Mouse (Mus musculus) limb, embryonic 14.5 days (tissue): Measurements from ENCODE around the gene H60b. TPM values are rescaled to one million over a fixed set of nuclear protein-coding genes. Genes with fewer than 3 reads are reported as not detected.
"Not testable (repeated sequence)": the region's sequence is repeated elsewhere in the genome, so short reads cannot be mapped to it uniquely, and the experiment has no call there.

Experiments
- ATAC-seq: fragments of 200-750 bp; cut with Nextera tagmentation; 2 replicates; pipeline ENCODE4 v1.8.0; 2017; ENCODE audit warnings: low read depth, moderate number of reproducible peaks, moderate TSS enrichment; ENCODE audit not compliant: low FRiP score
- DNase-seq: peaks from one replicate; pipeline ENCODE4 v3.0.0-alpha.2; 2015; ENCODE audit warnings: low spot score
- H3K27ac ChIP-seq: fragments of 300-500 bp; sonication (generic); replicated peaks from 2 replicates; pipeline ENCODE4 v1.5.1; 2014; ENCODE audit warnings: low read depth, mild to moderate bottlenecking, low read length, moderate library complexity, mixed read lengths
- H3K27me3 ChIP-seq: fragments of 300-500 bp; sonication (generic); 2 replicates; pipeline ENCODE4 v1.6.1; 2014; ENCODE audit warnings: low read length, mixed read lengths; ENCODE audit not compliant: control insufficient read depth, insufficient read depth
- H3K36me3 ChIP-seq: fragments of 300-500 bp; sonication (generic); 2 replicates; pipeline ENCODE4 v1.6.1; 2014; ENCODE audit warnings: mild to moderate bottlenecking, low read length, moderate library complexity, mixed read lengths; ENCODE audit not compliant: control insufficient read depth, insufficient read depth
- H3K4me1 ChIP-seq: fragments of 300-500 bp; sonication (generic); 2 replicates; pipeline ENCODE4 v1.6.1; 2014; ENCODE audit warnings: antibody characterized with exemption, low read length, mixed read lengths; ENCODE audit not compliant: control insufficient read depth, insufficient read depth
- H3K4me2 ChIP-seq: fragments of 300-500 bp; sonication (generic); replicated peaks from 2 replicates; pipeline ENCODE4 v1.6.1; 2014; ENCODE audit warnings: low read depth, mild to moderate bottlenecking, low read length, moderate library complexity; ENCODE audit not compliant: severe bottlenecking
- H3K4me3 ChIP-seq: fragments of 300-500 bp; sonication (generic); replicated peaks from 2 replicates; pipeline ENCODE4 v1.5.1; 2014; ENCODE audit warnings: low read length
- H3K9ac ChIP-seq: fragments of 300-500 bp; sonication (generic); 2 replicates; pipeline ENCODE4 v1.6.1; 2014; ENCODE audit warnings: mild to moderate bottlenecking, low read depth, low read length, moderate library complexity; ENCODE audit not compliant: severe bottlenecking
- H3K9me3 ChIP-seq: fragments of 300-500 bp; sonication (generic); 2 replicates; pipeline ENCODE4 v1.6.1; 2016; ENCODE audit warnings: low read length; ENCODE audit not compliant: control insufficient read depth
- POLR2A ChIP-seq: fragments of 200-500 bp; IDR thresholded peaks from 2 replicates; pipeline ENCODE4 v1.8.0; 2012; ENCODE audit warnings: inconsistent platforms, mild to moderate bottlenecking, moderate library complexity, borderline replicate concordance; ENCODE audit not compliant: insufficient read depth, insufficient read length; ENCODE audit errors: extremely low read depth
- whole genome bisulfite sequencing: fragments of 180-500 bp; shearing (Covaris S2); extraction: QIAGEN DNeasy Blood & Tissue Kit; methylation state at CpG from one replicate; pipeline ENCODE4 v1.1.7; 2014; 5-methylcytosine and 5-hydroxymethylcytosine counted together
- polyA plus RNA-seq, 2 experiments: library from polyadenylated mRNA; depleted of rRNA in 1 of 2; stranded (reverse) in 1 of 2; unstranded in 1 of 2; fragments of >200 nt; fragmentation: Nextera tagmentation in 1 of 2; extraction: Ambion mirVana in 1 of 2; gene quantifications; 2 replicates each; pipeline versions ENCODE4 v1.2.1 to v1.2.3; 2012 to 2014

H60b gene
- polyA plus RNA-seq, 2 experiments, result 1.2 to 1.3 TPM

DNA sequence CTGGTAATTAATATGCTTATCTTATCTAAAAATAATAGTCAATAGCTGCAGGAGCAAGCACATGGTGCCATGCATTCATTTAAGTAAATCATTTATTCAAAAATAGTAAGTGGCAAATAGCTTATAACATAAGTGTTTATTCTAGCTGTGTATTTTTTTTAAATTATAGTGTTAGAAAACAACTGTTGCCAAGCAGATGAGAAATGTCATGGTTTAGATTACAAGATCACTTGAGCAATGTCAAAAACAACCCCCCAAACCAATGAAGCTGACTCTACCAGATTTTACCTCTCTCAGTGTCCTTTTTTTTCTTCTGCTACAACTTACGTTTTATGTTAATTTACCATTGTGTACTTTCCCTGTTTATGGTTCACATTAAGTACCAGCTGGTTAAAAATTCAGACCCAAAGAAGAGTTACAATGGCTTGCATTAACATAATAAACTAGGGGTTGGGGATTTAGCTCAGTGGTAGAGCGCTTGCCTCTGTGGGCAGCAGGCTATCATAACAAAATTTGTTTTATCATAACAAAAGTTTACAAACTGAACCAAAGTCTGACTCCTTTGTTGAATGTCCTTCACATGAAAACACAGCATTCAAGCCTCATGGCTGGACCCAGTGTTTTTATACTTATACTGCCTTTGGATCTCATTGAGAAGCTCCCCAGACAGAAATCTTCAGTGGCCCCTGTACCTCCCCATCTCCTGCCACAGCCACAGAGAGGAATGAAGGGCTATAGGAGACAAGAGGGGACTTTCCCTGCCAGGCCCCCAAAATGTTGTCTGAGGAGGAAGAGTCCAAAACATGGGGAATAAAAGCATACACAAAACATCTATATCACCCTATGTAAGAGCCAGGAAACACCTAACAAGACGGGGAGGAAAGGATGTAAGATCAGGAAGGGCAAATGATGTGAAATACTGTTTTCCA lies 3.3 kb upstream of the H60b start:
- TF ChIP-seq POLR2A, result no peak
- 9% methylated on average over 3 of the region's 3 CpGs for WGBS
- Histone ChIP-seq H3K4me1 (peaks cover 4% of the 10 kb centered on the region), H3K9ac (no peak overlapping the region), H3K36me3 (no peaks in the 10 kb centered on the region), H3K9me3 (no peaks in the 10 kb centered on the region), H3K27me3 (peaks cover 66% of the 10 kb centered on the region), H3K27ac (no peak overlapping the region), H3K4me2 (no peak overlapping the region), H3K4me3 (no peak overlapping the region)
- ATAC-seq, result no peak
- DNase-seq, result no peak

DNA sequence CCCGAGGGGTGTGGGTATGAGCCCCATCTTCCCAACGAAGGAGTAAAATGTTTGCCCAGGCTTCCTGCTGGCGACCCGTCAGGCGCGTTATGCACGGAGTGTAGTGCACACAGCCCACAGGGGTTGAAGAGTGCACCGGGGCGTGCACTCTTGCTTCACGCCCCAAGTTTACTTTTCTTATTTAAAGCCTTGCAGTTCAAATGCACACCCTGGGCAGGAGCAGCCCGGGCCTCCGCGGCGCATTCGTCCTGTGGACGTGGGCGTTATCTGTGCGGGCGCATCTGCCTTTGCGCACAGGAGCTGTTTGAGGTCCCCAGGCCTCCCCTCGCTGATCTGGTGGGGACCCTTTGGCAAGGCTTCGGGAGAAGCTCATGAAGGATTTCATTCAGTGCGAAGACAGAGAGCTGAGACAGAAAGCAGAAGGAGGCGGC lies 760 bp downstream of the H60b start:
- Histone ChIP-seq H3K9me3 (no peaks in the 10 kb centered on the region), H3K4me1 (no peaks in the 10 kb centered on the region), H3K27ac (no peak overlapping the region), H3K4me3 (peak overlapping the region; percentile 28; the same call in 1 of the 2 replicates), H3K27me3 (peaks cover 58% of the 10 kb centered on the region), H3K9ac (no peak overlapping the region), H3K4me2 (peak overlapping the region; percentile 50; the same call in 1 of the 2 replicates), H3K36me3 (no peaks in the 10 kb centered on the region)
- TF ChIP-seq POLR2A, result no peak
- no peak for ATAC-seq
- under 1% methylated on average over 24 of the region's 24 CpGs for WGBS
- DNase-seq, result no peak

DNA sequence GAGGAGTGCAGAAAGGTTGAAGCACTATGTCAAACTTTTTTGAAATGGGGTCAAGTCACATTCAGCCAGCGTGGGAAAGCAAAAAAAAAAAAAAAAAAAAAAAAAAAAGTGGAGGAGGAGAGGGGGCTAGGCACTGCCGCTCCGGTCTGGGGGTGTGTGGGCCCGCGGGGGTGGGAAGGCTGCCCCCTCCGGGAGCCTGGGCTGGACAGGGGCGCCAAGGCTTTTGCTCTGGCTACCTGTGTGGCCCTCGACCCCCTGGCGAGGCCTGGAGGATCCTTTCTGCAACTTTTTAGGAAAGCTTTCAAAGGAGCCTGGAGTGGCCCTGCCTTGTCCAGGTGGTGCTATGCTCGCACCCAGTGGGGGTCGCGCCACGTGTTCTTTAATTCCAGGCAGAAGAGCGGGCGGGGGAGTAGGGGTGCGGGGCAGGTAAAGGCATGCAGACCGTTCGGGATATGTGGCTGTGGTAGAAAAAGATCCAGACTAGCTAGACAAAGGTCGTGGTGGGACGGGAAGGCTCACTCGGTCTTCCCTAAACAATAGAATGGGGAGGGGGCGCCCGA lies 1.3 kb downstream of the H60b start:
- H3K4me1 ChIP-seq, result no peaks in the 10 kb centered on the region

DNA sequence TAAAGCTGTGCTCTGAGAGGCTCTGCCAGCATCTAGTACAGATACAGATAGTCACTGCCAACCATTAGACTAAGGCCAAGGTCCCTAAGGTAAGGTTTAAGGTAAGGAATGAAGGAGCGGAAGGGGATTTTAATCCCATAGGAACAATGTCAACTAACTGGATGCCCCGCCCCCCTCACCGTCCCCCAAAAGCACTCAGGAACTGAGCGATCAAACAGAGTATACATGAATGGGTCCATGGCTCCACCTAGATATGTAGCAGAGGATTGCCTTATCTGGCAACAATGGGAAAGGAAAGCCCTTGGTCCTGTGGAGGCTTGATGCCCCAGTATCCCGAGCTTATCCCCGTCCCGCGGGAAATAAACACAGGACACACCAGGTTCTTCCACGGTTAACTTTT lies 4.9 kb downstream of the H60b start:
- H3K4me3 ChIP-seq, DNase-seq, H3K36me3 ChIP-seq, H3K27ac ChIP-seq, H3K4me1 ChIP-seq, H3K9ac ChIP-seq, ATAC-seq, H3K9me3 ChIP-seq: not testable (repeated sequence)
- WGBS, result 9% methylated on average over 9 of the region's 9 CpGs
- H3K4me2 ChIP-seq, result peak overlapping the region; percentile 26; the same call in 1 of the 2 replicates
- peaks cover 23% of the 10 kb centered on the region; the same call in 1 of the 2 replicates for H3K27me3 ChIP-seq

More for the DNA sequence above, 1.3 kb downstream of the H60b start:
- no peak for TF ChIP-seq POLR2A
- DNase-seq (no peak), ATAC-seq (no peak)
- H3K4me2 ChIP-seq, result no peak overlapping the region
- no peaks in the 10 kb centered on the region for H3K9me3 ChIP-seq
- H3K9ac ChIP-seq, result no peak overlapping the region
- no peak overlapping the region for H3K27ac ChIP-seq
- H3K4me3 ChIP-seq, result no peak overlapping the region
- H3K36me3 ChIP-seq, result no peaks in the 10 kb centered on the region
- peaks cover 57% of the 10 kb centered on the region for H3K27me3 ChIP-seq
- WGBS, result 1% methylated on average over 22 of the region's 23 CpGs

DNA sequence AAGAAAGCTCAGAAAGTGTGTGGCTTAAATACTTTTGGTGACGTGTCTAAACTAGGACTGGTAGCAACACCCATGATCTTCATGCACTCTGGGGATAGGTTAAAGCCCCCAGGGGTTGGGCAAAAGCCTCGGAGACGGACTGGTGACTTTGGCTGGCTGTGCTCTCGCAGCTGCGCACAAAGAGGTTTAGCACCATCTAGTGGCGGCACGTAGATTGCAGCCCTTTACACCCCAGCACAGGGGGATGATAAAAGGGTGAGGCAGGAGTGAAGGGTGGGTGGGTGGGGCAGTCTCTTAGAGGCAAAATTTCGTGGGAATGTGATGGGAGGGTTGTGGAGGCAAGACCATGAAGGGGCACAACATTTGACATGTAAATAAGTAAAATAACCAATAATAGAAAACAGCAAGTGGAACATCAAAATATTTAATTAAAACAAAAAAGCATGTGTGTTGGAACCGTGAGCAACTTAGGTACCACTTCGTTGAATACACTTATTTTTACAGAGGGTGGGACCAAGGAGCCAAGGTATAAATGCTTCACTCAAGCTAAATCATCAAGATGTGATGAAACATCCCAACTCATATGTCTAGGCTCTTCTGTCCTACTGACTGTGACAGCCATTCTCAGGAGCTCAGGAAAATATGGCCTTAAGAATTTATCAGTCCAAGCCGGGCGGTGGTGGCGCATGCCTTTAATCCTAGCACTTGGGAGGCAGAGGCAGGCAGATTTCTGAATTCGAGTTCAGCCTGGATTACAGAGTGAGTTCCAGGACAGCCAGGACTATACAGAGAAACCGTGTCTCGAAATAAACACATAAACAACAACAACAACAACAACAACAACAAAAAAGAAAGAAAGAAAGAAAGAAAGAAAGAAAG lies 5.6 kb downstream of the H60b start:
- H3K9me3 ChIP-seq, DNase-seq, H3K4me1 ChIP-seq, H3K9ac ChIP-seq, H3K27ac ChIP-seq, H3K36me3 ChIP-seq, H3K4me3 ChIP-seq: not testable (repeated sequence)
- ATAC-seq, result peak; percentile 41; the same call in 1 of the 2 replicates
- H3K4me2 ChIP-seq, result peak overlapping the region; percentile 26; the same call in 1 of the 2 replicates
- 35% methylated on average over 13 of the region's 16 CpGs for WGBS
- peaks cover 16% of the 10 kb centered on the region; the same call in 1 of the 2 replicates for H3K27me3 ChIP-seq

DNA sequence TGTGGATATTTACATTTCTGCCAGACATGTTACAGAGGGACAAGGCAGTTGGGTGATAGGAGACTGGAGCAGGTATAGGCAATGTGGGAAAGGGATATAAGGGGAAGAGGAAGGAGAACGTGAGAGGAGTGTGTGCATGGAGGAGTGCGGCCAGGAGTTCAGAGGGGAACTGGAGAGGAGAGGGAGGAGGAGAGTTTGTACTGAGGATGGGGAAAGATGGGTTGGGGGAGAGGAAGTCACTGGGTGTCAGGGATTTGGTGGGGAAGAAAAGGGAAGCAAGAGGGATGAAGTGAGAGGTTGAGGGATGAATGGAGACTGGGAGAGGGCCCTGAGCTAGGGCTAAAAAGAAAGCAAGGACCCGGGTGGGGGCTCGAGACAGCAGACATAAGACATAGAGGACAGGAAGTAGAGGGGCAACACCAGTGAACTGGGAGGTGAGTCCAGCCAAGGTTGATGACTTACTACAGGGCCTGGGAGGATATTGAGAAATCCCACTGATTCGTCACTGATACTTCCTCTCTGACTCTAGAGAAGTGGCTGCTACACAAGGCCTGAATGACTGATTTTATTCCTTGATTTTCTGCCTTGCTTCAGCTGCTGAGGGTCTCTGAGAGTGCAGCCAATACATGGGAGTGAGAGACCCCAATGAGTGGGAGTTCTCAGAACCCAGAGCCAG lies 7.1 kb downstream of the H60b start:
- not testable (repeated sequence) for H3K9ac ChIP-seq, H3K27ac ChIP-seq, ATAC-seq, H3K36me3 ChIP-seq, H3K4me3 ChIP-seq, DNase-seq, H3K27me3 ChIP-seq, H3K4me1 ChIP-seq, H3K9me3 ChIP-seq, H3K4me2 ChIP-seq
- 59% methylated on average over 4 of the region's 5 CpGs for WGBS

DNA sequence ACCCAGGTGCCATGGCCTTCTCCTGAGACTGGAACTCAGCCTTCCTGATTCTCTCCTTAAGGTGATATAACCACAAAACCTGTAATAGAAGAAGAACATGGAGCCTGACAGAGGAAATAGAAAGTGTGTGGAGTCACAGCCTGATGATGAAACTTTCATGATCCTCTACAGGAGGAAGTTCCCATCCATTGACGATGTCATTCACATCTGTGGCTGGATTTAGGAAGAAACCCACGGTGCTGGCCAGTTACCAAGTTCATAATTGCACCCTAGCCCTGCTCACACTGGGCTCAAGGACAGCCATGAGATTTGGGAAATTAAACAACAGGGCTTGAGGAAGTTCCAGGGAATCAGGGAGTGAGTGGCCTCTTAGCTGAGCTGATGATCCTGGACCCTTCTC lies 7.6 kb downstream of the H60b start:
- not testable (repeated sequence) for H3K4me1 ChIP-seq, H3K36me3 ChIP-seq, H3K4me2 ChIP-seq, DNase-seq, H3K27me3 ChIP-seq, ATAC-seq, H3K9me3 ChIP-seq, H3K27ac ChIP-seq, H3K4me3 ChIP-seq, H3K9ac ChIP-seq
- WGBS, result 64% methylated on average over 2 of the region's 2 CpGs
